Mouse (Mus musculus) cerebellum, adult 2 months (tissue): ENCODE measurements around the gene Nyap1.

Experiments
- CTCF ChIP-seq: fragments of 200-500 bp; IDR thresholded peaks from 2 replicates; pipeline ENCODE4 v1.5.1; 2011; ENCODE audit warnings: low read depth, mild to moderate bottlenecking, control low read depth, low read length, moderate library complexity, borderline replicate concordance; ENCODE audit not compliant: insufficient read depth
- POLR2A ChIP-seq: fragments of 200-500 bp; IDR thresholded peaks from 2 replicates; pipeline ENCODE4 v1.6.1; 2011; ENCODE audit warnings: low read length, control low read depth, borderline replicate concordance; ENCODE audit not compliant: insufficient read depth

DNA sequence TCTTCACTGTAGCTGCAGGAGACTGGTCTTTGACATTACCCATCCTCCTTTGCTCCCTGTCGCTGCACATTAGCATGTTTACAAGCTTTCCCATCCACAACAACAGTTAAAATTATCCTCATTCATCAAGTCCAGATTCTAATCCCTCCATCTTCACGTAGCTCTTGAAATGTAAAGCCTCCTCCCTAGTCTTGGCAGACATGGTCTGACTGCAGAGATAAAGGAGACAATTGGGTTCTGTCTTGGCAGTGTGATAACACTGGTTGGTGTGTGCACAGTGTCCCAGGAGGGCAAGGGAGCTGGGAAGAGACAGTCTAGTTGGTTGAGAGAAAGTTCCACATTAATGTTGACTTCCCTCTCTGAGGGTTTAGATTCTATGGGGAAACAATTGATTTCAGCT is 41.6 kb downstream of the Nyap1 start:
- no peak for TF ChIP-seq CTCF
- TF ChIP-seq POLR2A = no peak
